Mouse (Mus musculus): ENCODE data around the gene Etnk1.
"Not testable (repeated sequence)": the region's sequence is repeated elsewhere in the genome, so short reads cannot be mapped to it uniquely, and the experiment has no call there.

The Etnk1 gene

GRCm38 (mm10) chr6:143151081-143151995 is 15.7 kb upstream of the Etnk1 start:
- not testable (repeated sequence) for DNase-seq

DNA sequence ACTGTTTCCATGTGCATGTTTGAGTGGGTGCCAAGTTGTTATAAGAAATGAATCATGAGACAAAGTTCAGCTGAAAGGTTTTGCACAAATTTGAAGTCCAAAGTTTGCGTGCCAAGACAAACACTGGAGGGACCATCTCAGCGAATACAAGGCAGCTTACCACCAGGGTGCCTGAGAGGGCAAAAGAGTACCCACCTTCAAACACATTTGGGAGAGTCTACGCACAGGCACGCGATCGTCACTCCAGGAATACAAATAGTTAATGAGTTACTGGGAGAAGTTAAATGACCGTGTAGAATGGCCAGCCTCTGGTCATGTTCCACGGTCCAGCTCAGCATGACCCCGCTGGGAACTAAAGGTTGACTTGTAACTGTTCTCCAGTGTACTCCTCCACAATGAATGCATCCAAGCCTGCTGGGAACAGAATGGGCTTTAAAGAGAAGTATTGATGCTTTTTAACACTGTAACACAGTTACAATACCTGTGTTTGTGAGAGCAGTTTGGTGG is 14.6 kb upstream of the Etnk1 start:
- DNase-seq, result peak; percentile 87

DNA sequence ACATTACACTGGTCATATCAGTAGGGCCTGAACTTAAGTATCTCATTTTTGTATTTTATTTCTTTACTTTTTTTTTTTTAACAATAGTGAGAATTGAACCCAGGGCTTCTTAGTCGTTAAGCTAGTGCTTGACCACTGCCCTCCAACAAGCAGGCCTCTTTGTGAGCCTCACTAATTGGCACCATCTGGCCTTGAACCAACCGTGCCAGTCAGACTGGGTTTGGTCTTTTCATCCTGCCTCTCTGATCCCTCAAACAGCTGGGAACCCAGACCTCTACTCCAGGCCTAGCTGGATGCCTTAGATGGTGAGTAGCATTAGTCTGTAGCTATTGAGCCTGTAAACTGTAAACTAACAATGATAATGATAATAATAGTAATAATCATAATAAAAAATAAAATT is 13.9 kb upstream of the Etnk1 start:
- no peak for DNase-seq

- peak; percentile 49 for DNase-seq
Observed at GRCm38 (mm10) chr6:143153751-143154494, 13.1 kb upstream of the Etnk1 start.

- DNase-seq, result peak; percentile 83
Observed at GRCm38 (mm10) chr6:143154885-143155284, 12.1 kb upstream of the Etnk1 start.

- no peak for DNase-seq
Observed at GRCm38 (mm10) chr6:143155996-143156395, 11.0 kb upstream of the Etnk1 start.

DNA sequence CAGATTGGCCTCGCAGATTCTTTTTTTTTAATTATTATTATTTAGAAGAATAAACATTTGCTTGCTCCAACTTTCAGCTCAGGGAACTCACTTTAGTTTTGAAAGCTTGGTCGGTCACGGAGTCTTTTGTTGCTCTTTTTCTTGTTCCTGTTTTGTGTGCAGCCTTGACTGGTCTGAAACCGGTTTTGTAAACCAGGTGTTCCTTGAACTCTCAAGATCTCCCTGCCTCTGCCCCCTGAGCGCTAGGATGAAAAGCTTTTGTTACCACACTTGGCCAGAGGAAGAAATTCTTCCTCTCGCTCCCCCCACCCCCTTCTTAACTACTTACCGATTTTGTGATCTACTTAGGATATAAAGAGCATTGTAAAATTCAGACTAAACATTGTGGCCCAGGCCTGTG is 10.3 kb upstream of the Etnk1 start:
- DNase-seq, result no peak

- no peak for DNase-seq
Observed at GRCm38 (mm10) chr6:143157401-143157800, 9.6 kb upstream of the Etnk1 start.

DNA sequence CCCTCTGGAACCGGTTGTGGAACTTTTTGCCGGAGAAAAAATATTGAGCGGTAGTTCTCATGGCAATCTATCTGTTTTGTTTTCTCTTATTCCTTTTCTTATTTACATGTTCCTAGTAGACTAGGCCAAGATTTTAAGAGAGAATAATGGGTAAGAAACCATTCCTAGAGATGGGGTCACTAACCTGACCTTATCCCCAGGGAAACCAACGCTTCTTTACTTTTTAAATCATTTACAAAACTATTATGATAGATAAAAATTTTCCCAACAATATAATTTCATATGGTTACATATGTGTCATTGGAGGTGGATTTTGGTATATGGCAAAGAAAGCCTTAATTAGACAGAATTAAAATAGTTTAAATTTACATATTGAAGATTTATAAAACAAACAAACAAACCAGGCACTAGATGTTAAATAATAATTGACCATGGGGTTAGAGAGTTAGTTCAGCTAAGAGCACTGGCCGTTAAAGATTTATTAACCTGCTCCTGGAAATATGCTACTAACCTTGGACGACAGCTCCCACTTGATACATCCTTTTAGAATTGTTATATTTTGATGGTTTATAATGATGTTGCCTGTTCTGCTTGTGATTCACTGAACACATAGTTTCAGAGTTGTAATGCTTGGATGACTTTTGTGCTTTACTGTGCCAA is 6.3 kb upstream of the Etnk1 start:
- no peak for DNase-seq

- no peak for DNase-seq
Observed at GRCm38 (mm10) chr6:143162161-143162877, 4.7 kb upstream of the Etnk1 start.

GRCm38 (mm10) chr6:143163956-143164905 is 2.8 kb upstream of the Etnk1 start:
- DNase-seq, result no peak

DNA sequence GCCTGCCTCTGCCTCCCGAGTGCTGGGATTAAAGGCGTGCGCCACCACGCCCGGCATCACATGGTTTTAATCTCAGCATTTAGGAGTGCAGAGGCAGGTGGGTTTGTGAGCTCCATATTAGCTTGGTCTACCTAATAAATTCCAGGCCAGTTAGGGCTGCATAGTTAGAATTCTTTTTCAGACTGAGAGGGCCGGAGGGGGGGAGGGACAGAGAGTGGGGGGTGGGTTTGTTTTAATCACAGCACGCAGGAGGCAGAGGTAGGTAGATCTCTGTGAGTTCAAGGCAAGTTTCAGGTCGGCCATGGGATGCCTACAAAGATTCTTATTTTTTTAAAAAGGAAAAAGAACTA is 2.1 kb upstream of the Etnk1 start:
- DNase-seq, result no peak

DNA sequence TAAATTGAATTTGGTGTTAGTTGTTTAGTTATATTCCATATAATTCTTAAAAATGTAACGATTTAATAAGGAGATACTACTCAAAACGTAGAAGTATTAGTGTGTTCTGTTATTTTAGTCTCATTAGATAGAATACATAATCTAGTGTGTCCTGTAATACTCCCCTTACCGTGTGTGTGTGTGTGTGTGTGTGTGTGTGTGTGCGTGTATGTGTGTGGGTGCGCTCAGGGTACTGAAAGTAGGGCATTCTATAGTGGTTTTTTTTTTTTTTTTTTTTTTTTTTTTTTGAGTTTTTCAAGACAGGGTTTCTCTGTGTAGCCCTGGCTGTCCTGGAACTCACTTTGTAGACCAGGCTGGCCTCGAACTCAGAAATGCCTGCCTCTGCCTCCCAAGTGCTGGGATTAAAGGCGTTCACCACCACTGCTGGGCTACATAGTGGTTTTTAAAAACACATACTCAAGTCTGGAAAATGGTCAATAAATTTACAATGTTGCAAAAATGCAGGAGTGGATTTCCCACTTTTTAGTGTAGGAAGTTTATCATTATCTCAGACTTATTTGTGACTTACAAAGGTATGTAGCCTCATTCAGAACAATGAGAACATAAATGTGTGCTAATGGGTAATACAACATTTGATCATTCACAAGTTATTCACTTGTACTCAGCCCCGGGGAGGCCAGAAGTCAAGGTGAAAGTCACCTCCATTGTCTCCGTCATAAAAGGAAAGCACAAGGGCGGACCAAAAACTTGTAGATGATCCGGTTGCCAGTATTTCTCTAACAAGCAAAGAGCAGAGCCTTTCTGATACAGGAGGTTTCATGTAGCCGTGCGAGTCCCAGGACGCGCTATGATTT is 1.4 kb upstream of the Etnk1 start:
- no peak for DNase-seq

- no peak for DNase-seq
Observed at GRCm38 (mm10) chr6:143167409-143167919, 443 bp downstream of the Etnk1 start.

GRCm38 (mm10) chr6:143167981-143168674 is 1.1 kb downstream of the Etnk1 start:
- no peak for DNase-seq

DNA sequence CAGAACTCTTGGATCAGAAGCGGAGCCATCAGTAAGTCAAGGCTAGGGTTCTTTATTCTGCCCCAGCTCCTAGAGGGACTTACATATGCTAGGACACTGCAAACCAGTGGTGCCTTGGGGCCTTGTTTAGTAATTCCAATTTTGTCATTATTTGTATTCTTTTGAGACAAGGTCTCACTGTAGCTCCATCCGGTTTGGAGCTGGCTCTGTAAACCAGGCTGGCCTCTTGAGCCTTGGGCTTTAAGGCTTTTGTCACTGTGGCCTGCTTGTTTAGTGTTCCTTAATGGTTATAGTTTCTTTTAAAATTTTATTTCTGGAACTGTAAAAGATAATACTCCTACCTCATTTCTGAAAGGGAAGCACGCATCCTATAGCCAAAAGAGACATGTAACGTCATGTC is 2.4 kb downstream of the Etnk1 start:
- no peak for DNase-seq

GRCm38 (mm10) chr6:143170166-143170960 is 3.3 kb downstream of the Etnk1 start:
- DNase-seq, result no peak

- DNase-seq, result no peak
Observed at GRCm38 (mm10) chr6:143171066-143171465, 4.0 kb downstream of the Etnk1 start.
